Mouse (Mus musculus): Measurements from ENCODE around the gene Ehbp1. TPM values are rescaled to one million over a fixed set of nuclear protein-coding genes. Genes with fewer than 3 reads are reported as not detected.

Gene Ehbp1
- total RNA-seq, 2 experiments from 2014 or later: 2.2 to 6.8 TPM

- ATAC-seq (replicated peaks; ENCODE audit: poor library complexity): no peak
Observed at GRCm38 (mm10) chr11:22199881-22200280, 142.2 kb downstream of the Ehbp1 start.

DNA sequence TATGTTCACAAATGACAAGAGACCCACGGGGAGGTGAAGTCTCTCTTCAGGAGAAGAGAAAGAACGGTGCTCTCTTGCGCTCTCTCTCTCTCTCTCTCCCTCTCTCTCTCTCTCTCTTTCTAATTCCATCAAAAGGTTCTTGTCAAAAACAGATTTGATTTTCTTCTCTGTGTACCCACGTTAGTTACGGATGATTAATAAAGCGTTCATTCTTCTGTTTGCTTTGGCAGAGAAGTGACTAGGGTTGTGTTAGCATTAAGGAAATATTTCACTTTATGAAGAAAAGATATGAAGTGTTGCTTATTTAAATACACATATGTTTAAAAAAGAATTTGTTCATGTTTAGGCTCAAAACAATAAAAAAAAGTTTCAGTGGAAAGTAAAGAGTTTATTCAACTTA lies 143.7 kb downstream of the Ehbp1 start:
- ATAC-seq (replicated peaks; ENCODE audit: poor library complexity): no peak

GRCm38 (mm10) chr11:22197935-22198334 lies 144.2 kb downstream of the Ehbp1 start:
- ATAC-seq (replicated peaks; ENCODE audit: poor library complexity): no peak

DNA sequence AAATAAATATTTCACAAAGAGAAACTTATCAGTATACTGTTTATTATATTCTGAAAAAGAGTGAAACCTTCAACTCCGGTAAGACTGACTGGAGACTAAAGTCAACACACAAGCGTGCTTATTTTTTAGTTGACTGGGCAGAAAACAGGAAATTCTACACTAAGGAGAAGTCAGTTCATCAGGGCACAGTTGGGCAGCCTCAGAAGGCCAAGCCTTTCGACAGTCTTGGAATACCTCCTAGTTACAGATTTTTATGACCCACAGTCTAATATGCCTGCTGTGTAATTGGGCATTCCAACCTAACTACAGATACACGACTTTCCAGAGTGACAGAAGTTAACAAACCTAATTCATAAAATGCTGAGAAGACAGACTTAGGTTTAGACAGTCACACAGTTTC lies 145.3 kb downstream of the Ehbp1 start:
- ATAC-seq (replicated peaks; ENCODE audit: poor library complexity): no peak

DNA sequence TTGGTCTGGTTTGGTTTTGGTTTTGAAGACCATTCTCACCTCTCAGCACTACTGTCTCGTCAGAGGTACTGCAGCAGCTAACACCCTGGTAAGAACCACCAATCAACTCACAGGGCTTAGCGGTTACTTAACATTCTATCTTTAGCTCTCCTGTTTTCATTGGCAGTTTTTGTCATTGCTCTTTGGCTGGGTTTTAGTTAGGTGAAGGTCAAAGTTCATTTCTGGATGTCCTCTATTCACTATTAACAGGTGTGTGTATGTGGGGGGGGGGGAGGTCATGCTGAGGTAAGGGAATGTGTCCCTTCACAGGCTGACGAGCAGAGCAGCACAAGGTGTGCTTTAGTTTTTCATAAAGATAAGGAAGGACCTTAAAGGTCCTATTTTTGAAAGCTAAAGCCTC lies 147.5 kb downstream of the Ehbp1 start:
- no peak for ATAC-seq (replicated peaks; ENCODE audit: poor library complexity)

DNA sequence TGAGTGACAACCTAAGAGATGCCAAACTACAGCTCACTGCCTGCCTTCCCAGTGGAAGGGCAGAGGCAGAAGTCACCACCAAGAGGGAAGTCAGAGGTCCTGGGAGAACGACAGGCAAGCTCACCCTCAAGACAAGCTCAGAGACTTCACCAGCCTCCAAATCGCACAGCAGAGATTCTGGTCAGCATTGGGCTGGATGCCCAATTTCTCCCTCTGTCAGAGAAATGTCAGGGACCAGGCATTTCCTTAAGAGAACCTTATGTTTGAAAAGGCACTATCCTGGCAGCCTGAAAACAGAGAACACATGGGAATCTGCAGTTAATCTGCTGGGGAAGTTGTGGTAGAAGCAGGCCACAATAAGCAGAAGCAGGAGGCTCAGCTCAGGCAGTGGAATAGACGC lies 151.5 kb downstream of the Ehbp1 start:
- ATAC-seq (replicated peaks; ENCODE audit: poor library complexity): peak; percentile 34; the same call in 1 of the 2 replicates

- ATAC-seq (replicated peaks; ENCODE audit: poor library complexity): no peak
Observed at GRCm38 (mm10) chr11:22189970-22190369, 152.1 kb downstream of the Ehbp1 start.

DNA sequence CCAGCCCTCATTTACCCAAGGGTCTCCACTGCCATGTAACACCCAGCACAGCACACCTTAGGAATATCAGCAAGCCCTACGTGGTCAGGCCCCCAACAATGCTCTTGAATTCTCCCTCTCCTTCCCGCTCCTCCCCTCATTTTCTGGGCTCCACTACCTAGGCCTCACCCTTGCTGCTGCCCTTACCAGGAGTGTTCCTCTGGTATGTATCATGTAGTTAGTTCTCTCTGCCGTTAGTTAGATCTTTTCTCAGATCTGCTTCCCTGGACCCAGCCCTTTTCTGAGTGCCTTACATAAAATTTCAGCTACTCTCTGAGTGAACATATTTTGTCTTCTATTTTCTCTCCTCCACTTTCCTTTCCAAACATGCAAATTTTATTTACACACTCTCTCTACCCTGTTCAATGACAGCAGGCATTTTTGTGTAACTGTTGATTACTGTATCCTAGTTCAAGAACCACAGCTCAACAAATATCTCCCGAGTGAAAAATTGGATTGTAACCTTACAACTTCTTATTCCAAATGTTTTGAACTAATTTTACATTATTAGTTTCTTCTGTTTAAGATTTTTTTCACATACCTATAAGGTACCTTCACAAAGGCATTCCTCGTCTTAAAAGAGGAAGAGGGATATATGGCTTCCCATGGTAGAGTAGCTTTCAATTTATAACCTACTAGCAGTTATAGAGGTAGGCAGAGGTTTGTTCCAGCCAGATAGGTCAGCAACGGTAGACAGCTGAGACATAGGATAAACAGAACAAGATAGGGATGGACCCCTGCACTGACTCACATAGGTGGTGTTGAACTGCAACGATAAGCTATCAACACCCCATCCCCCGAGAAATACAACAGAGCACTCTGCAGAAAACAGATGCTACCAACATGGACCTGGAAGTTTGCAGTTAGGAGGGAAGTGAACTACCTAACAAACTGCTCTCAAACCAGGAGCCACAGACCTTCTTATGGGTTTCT lies 160.3 kb downstream of the Ehbp1 start:
- peak; percentile 67 for ATAC-seq (replicated peaks; ENCODE audit: poor library complexity)

DNA sequence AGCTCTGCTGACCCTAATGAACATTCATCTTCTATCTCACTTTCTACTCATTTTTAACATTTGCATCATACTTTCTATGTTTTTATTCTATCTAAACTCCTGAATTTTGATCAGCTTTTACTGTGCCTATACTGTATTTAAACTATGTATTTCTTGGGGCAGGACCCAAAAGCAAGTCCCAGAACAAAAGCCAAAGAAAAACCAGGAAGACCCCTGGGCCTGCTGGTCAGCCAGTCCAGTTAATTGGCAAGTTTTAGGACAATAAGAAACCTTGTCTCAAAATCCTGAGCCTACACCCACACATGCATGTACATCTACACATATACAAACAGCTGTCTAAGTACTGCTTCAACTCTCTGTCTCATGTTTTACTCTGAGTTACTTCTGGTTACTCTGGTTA lies 161.9 kb downstream of the Ehbp1 start:
- no peak for ATAC-seq (replicated peaks; ENCODE audit: poor library complexity)

GRCm38 (mm10) chr11:22178569-22178968 lies 163.5 kb downstream of the Ehbp1 start:
- peak; percentile 86 for ATAC-seq (replicated peaks; ENCODE audit: poor library complexity)

- no peak for ATAC-seq (replicated peaks; ENCODE audit: poor library complexity)
Observed at GRCm38 (mm10) chr11:22174311-22174710, 167.8 kb downstream of the Ehbp1 start.

GRCm38 (mm10) chr11:22170962-22171638 lies 171.0 kb downstream of the Ehbp1 start:
- ATAC-seq (replicated peaks; ENCODE audit: poor library complexity): peak; percentile 96

GRCm38 (mm10) chr11:22157882-22158281 lies 184.2 kb downstream of the Ehbp1 start:
- ATAC-seq (replicated peaks; ENCODE audit: poor library complexity): no peak

DNA sequence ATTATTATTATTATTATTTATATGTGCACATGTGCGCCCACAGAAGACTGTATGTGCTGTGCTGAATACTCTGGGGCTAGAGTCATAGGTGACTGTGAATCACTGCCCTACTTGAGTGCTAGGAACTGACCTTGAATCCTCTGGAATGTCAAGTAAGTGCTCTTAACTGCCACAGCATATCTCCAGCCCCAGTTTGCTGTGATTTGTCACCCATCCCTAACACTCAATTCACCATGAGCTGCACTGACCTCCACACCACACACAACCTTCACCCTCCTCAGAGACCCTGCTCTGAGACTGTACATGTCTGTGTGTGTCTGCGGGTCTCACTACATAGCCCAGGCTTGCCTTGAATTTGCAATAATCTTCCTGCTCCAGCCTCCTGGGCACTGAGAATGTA lies 185.9 kb downstream of the Ehbp1 start:
- ATAC-seq (replicated peaks; ENCODE audit: poor library complexity): no peak

DNA sequence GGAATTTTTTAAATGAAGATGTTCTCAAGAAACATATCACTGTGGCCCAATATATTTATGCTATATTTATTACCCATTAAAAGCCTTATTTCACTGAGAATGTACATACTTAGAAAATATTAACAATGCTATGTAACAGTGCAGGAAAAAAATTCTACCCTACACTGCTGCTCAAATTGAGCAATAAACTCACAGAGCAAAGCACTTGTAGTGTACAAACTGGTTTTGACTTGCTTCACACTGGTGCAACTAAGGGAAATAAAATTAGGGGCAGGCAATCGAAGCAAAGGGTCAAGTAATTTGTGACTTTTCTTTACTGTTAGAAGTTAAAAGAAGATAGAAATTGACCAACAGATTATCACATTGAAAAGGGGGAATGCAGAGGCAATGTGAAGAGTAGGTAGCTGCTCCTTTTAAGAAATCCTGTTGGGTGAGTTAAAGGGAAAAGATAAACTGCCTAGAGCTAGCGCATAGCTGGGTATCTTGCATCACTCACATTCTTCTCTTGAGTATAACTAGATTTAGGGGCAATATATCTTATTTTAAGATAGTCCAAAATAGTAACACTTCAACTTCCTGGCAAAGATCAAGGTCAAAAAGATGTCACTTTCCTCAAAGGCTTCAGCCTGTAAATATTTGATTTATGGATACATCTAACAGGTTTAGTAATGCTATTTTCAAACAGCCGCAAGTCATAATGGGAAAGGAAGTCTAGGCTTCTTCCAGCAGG lies 186.6 kb downstream of the Ehbp1 start:
- ATAC-seq (replicated peaks; ENCODE audit: poor library complexity): no peak

GRCm38 (mm10) chr11:22154501-22155294 lies 187.4 kb downstream of the Ehbp1 start:
- ATAC-seq (replicated peaks; ENCODE audit: poor library complexity): no peak

DNA sequence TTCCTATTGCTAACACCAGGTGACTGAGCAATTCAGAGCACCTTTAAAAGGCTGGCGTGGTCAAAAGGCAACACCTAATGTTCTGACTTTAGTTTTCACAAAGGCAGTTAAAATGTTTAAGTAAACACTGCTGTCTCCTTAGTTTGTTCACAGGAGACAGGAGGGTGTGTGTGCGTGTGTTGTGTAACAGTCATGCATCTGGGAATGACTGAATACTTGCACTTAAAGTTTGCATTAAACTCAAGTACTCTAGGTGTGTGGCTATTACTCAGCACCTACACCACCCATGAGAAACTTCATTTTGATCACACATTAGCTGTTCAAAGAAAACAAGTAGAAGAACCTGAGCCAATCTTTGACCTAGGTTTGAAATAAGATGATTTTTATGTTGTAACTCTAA lies 201.4 kb downstream of the Ehbp1 start:
- no peak for ATAC-seq (replicated peaks; ENCODE audit: poor library complexity)

- ATAC-seq (replicated peaks; ENCODE audit: poor library complexity): no peak
Observed at GRCm38 (mm10) chr11:22138466-22138865, 203.6 kb downstream of the Ehbp1 start.

- ATAC-seq (replicated peaks; ENCODE audit: poor library complexity): no peak
Observed at GRCm38 (mm10) chr11:22125188-22125587, 216.9 kb downstream of the Ehbp1 start.

DNA sequence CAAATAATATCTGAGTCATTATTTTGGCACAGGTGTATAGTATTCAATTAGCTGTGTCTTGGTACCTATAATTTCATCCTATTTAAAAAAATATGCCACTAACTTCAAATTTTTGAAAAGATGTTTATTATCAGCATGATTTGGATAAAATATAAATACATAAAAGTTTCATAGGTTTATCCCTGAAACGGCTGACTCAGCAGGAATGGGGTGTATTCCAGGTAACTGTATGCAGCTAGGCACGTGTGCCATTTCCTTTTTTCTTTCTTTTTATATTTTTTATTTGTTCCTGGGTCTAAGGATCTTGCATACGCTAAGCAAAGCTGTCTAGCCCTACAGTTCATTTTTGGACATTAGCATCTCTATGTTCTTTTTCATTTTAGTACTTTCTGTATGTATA lies 223.2 kb downstream of the Ehbp1 start:
- no peak for ATAC-seq (replicated peaks; ENCODE audit: poor library complexity)

- no peak for ATAC-seq (replicated peaks; ENCODE audit: poor library complexity)
Observed at GRCm38 (mm10) chr11:22112161-22112560, 229.9 kb downstream of the Ehbp1 start.

Data from megakaryocyte progenitor cell, adult 5-6 weeks (primary cell).